In genomic region chr10:96075403-96075802, GRCm38 (mm10) we compare ENCODE assay signal across 17 mouse cellular contexts.
A peak's percentile ranks its signal among the peaks of the same experiment; 100 is the strongest.
DNase-seq lines count a peak whose midpoint lies in the region; ATAC-seq and TF ChIP-seq lines count a peak whose summit lies in the region.
"Had no signal": no experiment of that assay in that cellular context is flagged by ENCODE, and none has a peak within 500 bp of the region (broad histone marks: within the 10 kb centered on the region; RNA-seq: fewer than 3 reads in every experiment).

No protein-coding gene starts in this region.

- H3K27ac ChIP-seq in liver, postnatal 0 days (ENCODE audit: low read depth), result no peak overlapping the region
- no peak overlapping the region for H3K27ac ChIP-seq in liver, embryonic 11.5 days (ENCODE audit: low read depth, low read length)
- H3K27ac ChIP-seq: hindbrain, embryonic 14.5 days; neural tube, embryonic 15.5 days had no signal

- no peak overlapping the region for H3K4me2 ChIP-seq in liver, postnatal 0 days (ENCODE audit: low read depth, low read length)
- H3K4me2 ChIP-seq in liver, embryonic 11.5 days, result no peak overlapping the region
- H3K4me2 ChIP-seq: hindbrain, embryonic 14.5 days; neural tube, embryonic 15.5 days had no signal

- intact Hi-C loops in left cerebral cortex, postnatal 14 days (cut with DNase I), result no loop called here

- no peaks in the 10 kb centered on the region for H3K36me3 ChIP-seq in liver, postnatal 0 days (replicated peaks; ENCODE audit: insufficient read depth, low read length)
- no peaks in the 10 kb centered on the region for H3K36me3 ChIP-seq in liver, embryonic 11.5 days (ENCODE audit: control insufficient read depth, insufficient read depth, low read length)
- H3K36me3 ChIP-seq: neural tube, embryonic 15.5 days had no signal

- WGBS in liver, postnatal 0 days (ENCODE audit: insufficient replicate concordance), result 45% methylated on average over 4 of the region's 4 CpGs
- 59% methylated on average over 4 of the region's 4 CpGs for WGBS in liver, embryonic 11.5 days

- H3K27me3 ChIP-seq in liver, postnatal 0 days (ENCODE audit: insufficient read depth, low read length), result no peaks in the 10 kb centered on the region
- H3K27me3 ChIP-seq in liver, embryonic 11.5 days (replicated peaks; ENCODE audit: control insufficient read depth, insufficient read depth, low read length), result no peaks in the 10 kb centered on the region
- H3K27me3 ChIP-seq: neural tube, embryonic 15.5 days had no signal

- no peak for DNase-seq in liver, postnatal 0 days
- no peak for DNase-seq in liver, embryonic 11.5 days (ENCODE audit: low spot score)
- peak; percentile 40 for DNase-seq in NIH3T3 (ENCODE audit: low read depth)
- DNase-seq in yolk sac, embryonic 10.5 days (ENCODE audit: low spot score), result peak; percentile 5
- DNase-seq in cerebellum, postnatal 36 days, result no peak
- DNase-seq in left cerebral cortex, postnatal 14 days (ENCODE audit: low spot score in 2 of 2), result no peak
- DNase-seq: adrenal gland, adult 2 months; cerebellum, adult 11-12 months; cerebellum, postnatal 25 days; kidney, postnatal 25 days; thymus, adult 18-20 months; thymus, postnatal 36 days had no signal

- TF ChIP-seq EP300 in liver, postnatal 0 days (IDR thresholded peaks at IDR 0.05; ENCODE audit: low read depth), result no peak

- peak; percentile 24 for ATAC-seq in liver, postnatal 0 days
- no peak for ATAC-seq in liver, embryonic 11.5 days (replicated peaks; ENCODE audit: low FRiP score)
- ATAC-seq in megakaryocyte, adult 5-6 weeks (ENCODE audit: poor library complexity, severe bottlenecking), result peak; percentile 76
- ATAC-seq: forebrain, embryonic 16.5 days; midbrain, embryonic 16.5 days had no signal

- no peak overlapping the region for H3K4me3 ChIP-seq in liver, postnatal 0 days (ENCODE audit: low read depth, low read length)
- no peak overlapping the region for H3K4me3 ChIP-seq in liver, embryonic 11.5 days (ENCODE audit: low read depth, low read length)
- H3K4me3 ChIP-seq: neural tube, embryonic 15.5 days had no signal

- no peak for TF ChIP-seq CTCF in liver, postnatal 0 days (IDR thresholded peaks at IDR 0.05; ENCODE audit: low read depth)

- H3K9me3 ChIP-seq in liver, postnatal 0 days (ENCODE audit: low read length), result no peaks in the 10 kb centered on the region
- H3K9me3 ChIP-seq in liver, embryonic 11.5 days (ENCODE audit: control insufficient read depth, low read length), result no peaks in the 10 kb centered on the region
- H3K9me3 ChIP-seq: neural tube, embryonic 15.5 days had no signal

- peaks cover 5% of the 10 kb centered on the region; the same call in 1 of the 2 replicates for H3K4me1 ChIP-seq in liver, postnatal 0 days (ENCODE audit: insufficient read depth)
- H3K4me1 ChIP-seq in liver, embryonic 11.5 days (replicated peaks; ENCODE audit: control insufficient read depth, insufficient read depth, low read length), result no peaks in the 10 kb centered on the region

- no peak overlapping the region for H3K9ac ChIP-seq in liver, postnatal 0 days (replicated peaks)
- H3K9ac ChIP-seq in liver, embryonic 11.5 days (ENCODE audit: low read depth, low read length), result no peak overlapping the region
- H3K9ac ChIP-seq: hindbrain, embryonic 14.5 days; neural tube, embryonic 15.5 days had no signal

Comparison
In these comparisons a context has a peak if more than half of its experiments do, and no peak if none do; other contexts are left out.
1. DNase-seq: peak in NIH3T3 (single experiment) and yolk sac, embryonic 10.5 days (single experiment); none in liver, postnatal 0 days (single experiment), liver, embryonic 11.5 days (single experiment), cerebellum, postnatal 36 days (0 of 2) and left cerebral cortex, postnatal 14 days (0 of 2).